Mouse (Mus musculus) embryonic fibroblast, embryonic 13.5 days (primary cell): ENCODE measurements around the gene Gm13698.

Source experiments
- CTCF ChIP-seq: IDR thresholded peaks from 2 replicates; pipeline ENCODE4 v1.5.1; 2011; ENCODE audit warnings: mild to moderate bottlenecking, control low read depth, low read length, moderate library complexity, borderline replicate concordance; ENCODE audit not compliant: insufficient read depth
- POLR2A ChIP-seq: IDR thresholded peaks from 2 replicates; pipeline ENCODE4 v1.6.1; 2011; ENCODE audit warnings: low read depth, mild to moderate bottlenecking, control low read depth, low read length, moderate library complexity

GRCm38 (mm10) chr2:83941378-83941777 is 14.1 kb upstream of the Gm13698 start:
- TF ChIP-seq POLR2A = no peak
- no peak for TF ChIP-seq CTCF
